Mouse (Mus musculus): ENCODE results near the gene Olfr742. TPM values are rescaled to one million over a fixed set of nuclear protein-coding genes. Genes with fewer than 3 reads are reported as not detected.

Gene Olfr742
- not detected in 2 replicates for polyA plus RNA-seq (2016; fragmentation: Nextera tagmentation; extraction: Ambion mirVana)

GRCm38 (mm10) chr14:50503300-50503699 is at the start of gene Olfr742:
Gene Olfr742, plus strand, starts transcription at chr14:50503600.
- 46% methylated on average over 2 of the region's 2 CpGs for WGBS
- no peak for ATAC-seq (ENCODE audit: insufficient number of reproducible peaks, low FRiP score)
- no peak within 1 kb of the TSS for H3K4me3 ChIP-seq

DNA sequence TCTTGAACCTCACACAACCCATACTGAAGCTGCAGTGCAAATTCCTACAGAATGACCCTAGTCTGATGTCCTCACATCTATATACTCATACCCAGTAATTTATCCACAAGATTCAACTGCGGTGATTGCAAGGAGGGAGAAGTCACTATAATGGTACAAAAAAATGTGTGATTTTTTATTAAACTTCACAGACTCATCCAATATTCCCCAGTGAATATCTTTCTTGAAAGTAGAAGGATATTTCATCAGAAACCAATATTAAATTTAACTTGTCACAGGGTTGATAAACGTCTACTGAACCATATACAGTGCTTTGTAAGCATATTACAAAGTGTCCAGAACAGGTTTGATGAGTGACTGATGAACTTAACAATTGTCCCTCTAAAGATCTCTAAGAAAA is 31.0 kb upstream of the Olfr742 start, which contains the start of gene Olfr741:
Gene Olfr741, plus strand, starts transcription at position 301 of the 400 bp plus-strand sequence.
- Histone ChIP-seq H3K9me3 (replicated peaks) (0 out of 2 replicates have a peak, but pooled peaks cover 3% of the 10 kb centered on the region), H3K4me2 (no peak within 1 kb of the TSS), H3K9ac (no peak within 1 kb of the TSS), H3K27me3 (replicated peaks) (no peaks in the 10 kb centered on the region), H3K4me3 (no peak within 1 kb of the TSS), H3K27ac (ENCODE audit: poor library complexity, severe bottlenecking) (no peak within 1 kb of the TSS), H3K4me1 (replicated peaks) (no peaks in the 10 kb centered on the region), H3K36me3 (no peaks in the 10 kb centered on the region)
- ATAC-seq (ENCODE audit: insufficient number of reproducible peaks, low FRiP score) = no peak
- 50% methylated on average over 2 of the region's 2 CpGs for WGBS

More at GRCm38 (mm10) chr14:50503300-50503699, at the start of gene Olfr742:
- no peaks in the 10 kb centered on the region for H3K36me3 ChIP-seq
- no peak within 1 kb of the TSS for H3K9ac ChIP-seq
- H3K27me3 ChIP-seq (replicated peaks) = no peaks in the 10 kb centered on the region
- no peaks in the 10 kb centered on the region for H3K4me1 ChIP-seq (replicated peaks)
- H3K27ac ChIP-seq (ENCODE audit: poor library complexity, severe bottlenecking) = no peak within 1 kb of the TSS
- H3K4me2 ChIP-seq = no peak within 1 kb of the TSS
- H3K9me3 ChIP-seq (replicated peaks) = no peaks in the 10 kb centered on the region

DNA sequence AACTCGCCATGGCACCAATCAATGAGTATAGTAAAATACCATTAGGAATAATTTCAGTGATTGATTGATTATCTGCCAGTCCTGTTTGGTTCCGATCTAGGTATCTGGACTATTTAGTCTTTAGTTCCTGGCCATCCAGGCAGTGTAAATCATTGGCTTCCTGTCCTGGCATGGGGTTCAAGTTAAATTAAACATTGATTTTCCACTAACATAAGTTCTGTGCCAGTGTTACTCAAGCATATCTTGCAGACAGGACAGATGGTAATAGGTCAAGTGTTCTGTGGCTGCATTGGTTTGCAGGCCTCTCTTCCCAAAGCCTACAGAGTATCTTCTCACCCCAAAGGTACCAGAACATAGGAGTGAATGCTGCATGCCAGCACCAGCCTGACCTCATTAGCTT is 25.0 kb upstream of the Olfr742 start:
- no peaks in the 10 kb centered on the region for H3K4me1 ChIP-seq (replicated peaks)
- ATAC-seq (ENCODE audit: insufficient number of reproducible peaks, low FRiP score) = no peak
- no peak overlapping the region for H3K9ac ChIP-seq
- H3K27ac ChIP-seq (ENCODE audit: poor library complexity, severe bottlenecking) = no peak overlapping the region
- H3K36me3 ChIP-seq = no peaks in the 10 kb centered on the region
- H3K4me2 ChIP-seq = no peak overlapping the region
- no peaks in the 10 kb centered on the region; the same call in 1 of the 2 replicates for H3K9me3 ChIP-seq (replicated peaks)
- H3K4me3 ChIP-seq = no peak overlapping the region
- H3K27me3 ChIP-seq (replicated peaks) = no peaks in the 10 kb centered on the region
- WGBS = 66% methylated on average over 2 of the region's 2 CpGs

- no peak for ATAC-seq (ENCODE audit: insufficient number of reproducible peaks, low FRiP score)
- H3K9ac ChIP-seq = no peak within 1 kb of the TSS
- H3K4me2 ChIP-seq = no peak within 1 kb of the TSS
- H3K4me3 ChIP-seq = no peak within 1 kb of the TSS
- no peaks in the 10 kb centered on the region for H3K36me3 ChIP-seq
- no peaks in the 10 kb centered on the region for H3K4me1 ChIP-seq (replicated peaks)
- H3K9me3 ChIP-seq (replicated peaks) = no peaks in the 10 kb centered on the region
- no peak within 1 kb of the TSS for H3K27ac ChIP-seq (ENCODE audit: poor library complexity, severe bottlenecking)
- no peaks in the 10 kb centered on the region for H3K27me3 ChIP-seq (replicated peaks)
These were observed 18.1 kb downstream of the Olfr742 start, which contains the start of gene Olfr743 for GRCm38 (mm10) chr14:50521539-50521938. Gene Olfr743, plus strand, starts transcription at chr14:50521839.

GRCm38 (mm10) chr14:50552734-50553133 is 49.3 kb downstream of the Olfr742 start:
- no peak overlapping the region for H3K4me3 ChIP-seq
- no peak overlapping the region for H3K9ac ChIP-seq
- ATAC-seq (ENCODE audit: insufficient number of reproducible peaks, low FRiP score) = no peak
- no peaks in the 10 kb centered on the region for H3K27me3 ChIP-seq (replicated peaks)
- no peaks in the 10 kb centered on the region for H3K36me3 ChIP-seq
- H3K9me3 ChIP-seq (replicated peaks) = peaks cover 8% of the 10 kb centered on the region
- WGBS = 79% methylated on average over 2 of the region's 2 CpGs
- H3K27ac ChIP-seq (ENCODE audit: poor library complexity, severe bottlenecking) = no peak overlapping the region
- no peak overlapping the region for H3K4me2 ChIP-seq
- no peaks in the 10 kb centered on the region for H3K4me1 ChIP-seq (replicated peaks)

Other genes with a start within 250 kb of the Olfr742 start
- not detected in 2 replicates for gene Olfr732, start 219.4 kb upstream of the Olfr742 start, polyA plus RNA-seq (2016; fragmentation: Nextera tagmentation; extraction: Ambion mirVana)
- not detected in 2 replicates for gene Olfr733, start 202.1 kb upstream of the Olfr742 start, polyA plus RNA-seq (2016; fragmentation: Nextera tagmentation; extraction: Ambion mirVana)
- gene Olfr734, start 176.8 kb upstream of the Olfr742 start, polyA plus RNA-seq (2016; fragmentation: Nextera tagmentation; extraction: Ambion mirVana) = not detected in 2 replicates
- gene Olfr735, start 154.7 kb upstream of the Olfr742 start, polyA plus RNA-seq (2016; fragmentation: Nextera tagmentation; extraction: Ambion mirVana) = not detected in 2 replicates
- not detected in 2 replicates for gene Tlr11, start 145.7 kb upstream of the Olfr742 start, polyA plus RNA-seq (2016; fragmentation: Nextera tagmentation; extraction: Ambion mirVana)
- gene Olfr736, start 122.4 kb upstream of the Olfr742 start, polyA plus RNA-seq (2016; fragmentation: Nextera tagmentation; extraction: Ambion mirVana) = not detected in 2 replicates
- not detected in 2 replicates for gene Olfr738, start 96.0 kb upstream of the Olfr742 start, polyA plus RNA-seq (2016; fragmentation: Nextera tagmentation; extraction: Ambion mirVana)
- not detected in 2 replicates for gene Olfr739, start 85.0 kb upstream of the Olfr742 start, polyA plus RNA-seq (2016; fragmentation: Nextera tagmentation; extraction: Ambion mirVana)
- gene Olfr740, start 58.1 kb upstream of the Olfr742 start, polyA plus RNA-seq (2016; fragmentation: Nextera tagmentation; extraction: Ambion mirVana) = not detected in 2 replicates
- not detected in 2 replicates for gene Olfr741, start 30.9 kb upstream of the Olfr742 start, polyA plus RNA-seq (2016; fragmentation: Nextera tagmentation; extraction: Ambion mirVana)
- gene Olfr743, start 18.2 kb downstream of the Olfr742 start, polyA plus RNA-seq (2016; fragmentation: Nextera tagmentation; extraction: Ambion mirVana) = not detected in 2 replicates
- gene Olfr744, start 111.3 kb downstream of the Olfr742 start, polyA plus RNA-seq (2016; fragmentation: Nextera tagmentation; extraction: Ambion mirVana) = not detected in 2 replicates
- gene Olfr745, start 135.8 kb downstream of the Olfr742 start, polyA plus RNA-seq (2016; fragmentation: Nextera tagmentation; extraction: Ambion mirVana) = not detected in 2 replicates
- not detected in 2 replicates for gene Olfr746, start 143.5 kb downstream of the Olfr742 start, polyA plus RNA-seq (2016; fragmentation: Nextera tagmentation; extraction: Ambion mirVana)
- not detected in 2 replicates for gene Olfr747, start 189.6 kb downstream of the Olfr742 start, polyA plus RNA-seq (2016; fragmentation: Nextera tagmentation; extraction: Ambion mirVana)
- not detected in 2 replicates for gene Olfr748, start 203.8 kb downstream of the Olfr742 start, polyA plus RNA-seq (2016; fragmentation: Nextera tagmentation; extraction: Ambion mirVana)
- not detected in 2 replicates for gene Olfr749, start 241.5 kb downstream of the Olfr742 start, polyA plus RNA-seq (2016; fragmentation: Nextera tagmentation; extraction: Ambion mirVana)

Data from heart, embryonic 12.5 days (tissue).